Mouse (Mus musculus) CH12.LX (cell line): Measurements from ENCODE around the gene Pkn2. TPM values are rescaled to one million over a fixed set of nuclear protein-coding genes. Genes with fewer than 3 reads are reported as not detected.

Source experiments
- DNase-seq: peaks from one replicate; pipeline ENCODE4 v3.0.0-alpha.2; 2013; ENCODE audit errors: extremely low read depth
- H3K27ac ChIP-seq: 2 replicates; pipeline ENCODE4 v1.5.1; 2012; ENCODE audit warnings: low read depth, mild to moderate bottlenecking, control low read depth, moderate library complexity; ENCODE audit not compliant: insufficient read depth
- H3K27me3 ChIP-seq: replicated peaks from 2 replicates; pipeline ENCODE3; 2012; ENCODE audit warnings: inconsistent platforms
- H3K36me3 ChIP-seq, 2 experiments: replicated peaks in 1 of 2; 2 replicates each; pipeline versions ENCODE3 to v1.6.1; 2012; ENCODE audit warnings: inconsistent platforms in 1 of 2, low read length in 1 of 2, mild to moderate bottlenecking in 1 of 2, mixed read lengths in 1 of 2, moderate library complexity in 1 of 2; ENCODE audit not compliant: control insufficient read depth in 1 of 2, insufficient read depth in 1 of 2
- H3K4me1 ChIP-seq, 2 experiments: 2 replicates each; pipeline ENCODE4 v1.6.1; 2012; ENCODE audit warnings: inconsistent platforms in 1 of 2, moderate library complexity in 1 of 2; ENCODE audit not compliant: insufficient read depth in 2 of 2, control insufficient read depth in 1 of 2
- H3K4me2 ChIP-seq: 2 replicates; pipeline ENCODE4 v1.6.1; 2012; ENCODE audit warnings: low read depth, mild to moderate bottlenecking, control low read depth; ENCODE audit not compliant: poor library complexity, insufficient read depth, severe bottlenecking
- H3K4me3 ChIP-seq, 3 experiments: fragments of 150-350 bp in 1 of 3; sonication (generic) in 1 of 3; replicated peaks in 1 of 3; 2 replicates each; pipeline versions ENCODE3 to v1.5.1; 2011 to 2012; ENCODE audit warnings: low read depth in 2 of 3, low read length in 2 of 3, mild to moderate bottlenecking in 2 of 3, moderate library complexity in 2 of 3, control low read depth in 1 of 3, improper control_type of control experiment in 1 of 3, inconsistent platforms in 1 of 3, mixed read lengths in 1 of 3; ENCODE audit not compliant: poor library complexity in 1 of 3
- H3K79me2 ChIP-seq: replicated peaks from 2 replicates; pipeline ENCODE4 v1.6.1; 2012; ENCODE audit warnings: mild to moderate bottlenecking, moderate library complexity; ENCODE audit not compliant: control insufficient read depth, poor library complexity, insufficient read depth, severe bottlenecking; ENCODE audit errors: extremely low read depth
- H3K9ac ChIP-seq: 2 replicates; pipeline ENCODE4 v1.6.1; 2012; ENCODE audit warnings: low read depth, mild to moderate bottlenecking, control low read depth, moderate library complexity; ENCODE audit not compliant: insufficient read depth
- H3K9me3 ChIP-seq: replicated peaks from 2 replicates; pipeline ENCODE3; 2012; ENCODE audit warnings: low read length, inconsistent platforms, mixed read lengths
- CHD2 ChIP-seq: IDR thresholded peaks from 2 replicates; pipeline ENCODE4 v1.6.1; 2011; ENCODE audit warnings: low read length, improper control_type of control experiment
- CTCF ChIP-seq, 2 experiments: IDR thresholded peaks in 1 of 2; conservative IDR thresholded peaks in 1 of 2; 2 replicates each; pipeline ENCODE4 v1.5.1; 2011 to 2012; ENCODE audit warnings: low read depth in 2 of 2, low read length in 2 of 2, improper control_type of control experiment in 1 of 2, inconsistent platforms in 1 of 2, mild to moderate bottlenecking in 1 of 2, moderate library complexity in 1 of 2
- ELF1 ChIP-seq: IDR thresholded peaks from 2 replicates; pipeline ENCODE4 v1.6.1; 2014; ENCODE audit warnings: low read depth, mild to moderate bottlenecking, inconsistent platforms, low read length, improper control_type of control experiment
- ETS1 ChIP-seq: conservative IDR thresholded peaks from 2 replicates; pipeline ENCODE4 v1.6.1; 2012; ENCODE audit warnings: low read depth, mild to moderate bottlenecking, inconsistent platforms, low read length, improper control_type of control experiment, moderate library complexity
- GABPA ChIP-seq: IDR thresholded peaks from 2 replicates; pipeline ENCODE4 v1.6.1; 2012; ENCODE audit warnings: low read depth, low read length, improper control_type of control experiment, inconsistent platforms; ENCODE audit not compliant: insufficient replicate concordance
- HCFC1 ChIP-seq: IDR thresholded peaks from 2 replicates; pipeline ENCODE4 v1.6.1; 2012; ENCODE audit warnings: low read depth, mild to moderate bottlenecking, inconsistent platforms, low read length, improper control_type of control experiment
- IRF4 ChIP-seq: IDR thresholded peaks from 2 replicates; pipeline ENCODE4 v1.6.1; 2014; ENCODE audit warnings: low read depth, mild to moderate bottlenecking, inconsistent platforms, low read length, improper control_type of control experiment
- JUND ChIP-seq: conservative IDR thresholded peaks from 2 replicates; pipeline ENCODE4 v1.6.1; 2011; ENCODE audit warnings: low read depth, low read length, improper control_type of control experiment
- KAT2A ChIP-seq: IDR thresholded peaks from 2 replicates; pipeline ENCODE4 v1.6.1; 2012; ENCODE audit warnings: low read length, improper control_type of control experiment, inconsistent platforms; ENCODE audit not compliant: insufficient replicate concordance
- MAFK ChIP-seq: IDR thresholded peaks from 2 replicates; pipeline ENCODE4 v1.6.1; 2011; ENCODE audit warnings: low read length, improper control_type of control experiment; ENCODE audit not compliant: insufficient replicate concordance
- MAZ ChIP-seq: IDR thresholded peaks from 2 replicates; pipeline ENCODE4 v1.6.1; 2012; ENCODE audit warnings: low read depth, mild to moderate bottlenecking, inconsistent platforms, low read length, improper control_type of control experiment, moderate library complexity
- MEF2A ChIP-seq: IDR thresholded peaks from 2 replicates; pipeline ENCODE4 v1.6.1; 2014; ENCODE audit warnings: low read depth, mild to moderate bottlenecking, inconsistent platforms, low read length, improper control_type of control experiment, borderline replicate concordance
- MYC ChIP-seq: IDR thresholded peaks from 2 replicates; pipeline ENCODE4 v1.6.1; 2011; ENCODE audit warnings: low read depth, mild to moderate bottlenecking, improper control_type of control experiment, low read length
- NELFE ChIP-seq: IDR thresholded peaks from 2 replicates; pipeline ENCODE4 v1.6.1; 2011; ENCODE audit warnings: low read depth, low read length, improper control_type of control experiment
- RAD21 ChIP-seq: IDR thresholded peaks from 2 replicates; pipeline ENCODE4 v1.6.1; 2011; ENCODE audit warnings: low read depth, mild to moderate bottlenecking, low read length, improper control_type of control experiment, moderate library complexity
- RCOR1 ChIP-seq: conservative IDR thresholded peaks from 2 replicates; pipeline ENCODE4 v1.6.1; 2012; ENCODE audit warnings: low read depth, mild to moderate bottlenecking, inconsistent platforms, low read length, improper control_type of control experiment
- SIN3A ChIP-seq: IDR thresholded peaks from 2 replicates; pipeline ENCODE4 v1.6.1; 2012; ENCODE audit warnings: low read length, improper control_type of control experiment, inconsistent platforms
- SMC3 ChIP-seq: IDR thresholded peaks from 2 replicates; pipeline ENCODE4 v1.6.1; 2011; ENCODE audit warnings: low read depth, low read length, improper control_type of control experiment
- TCF12 ChIP-seq: IDR thresholded peaks from 2 replicates; pipeline ENCODE4 v1.6.1; 2014; ENCODE audit warnings: low read depth, mild to moderate bottlenecking, inconsistent platforms, low read length, improper control_type of control experiment
- USF2 ChIP-seq: conservative IDR thresholded peaks from 2 replicates; pipeline ENCODE4 v1.6.1; 2011; ENCODE audit warnings: low read depth, low read length, improper control_type of control experiment
- dilution Hi-C: fragments of 300-500 bp; cut with MboI; formaldehyde crosslinking; loops from 2 replicates; pipeline ENCODE4 v1.14.3; 2020; ENCODE audit warnings: low sequenced_read_pairs; ENCODE audit not compliant: extremely low pct_unique_long_range_greater_than_20kb, extremely low pct_ligation_motif_present
- in situ Hi-C: fragments of 300-500 bp; cut with MboI; formaldehyde crosslinking; loops from 3 replicates; pipeline ENCODE4 v1.14.3; 2019; ENCODE audit warnings: low sequenced_read_pairs, low pct_ligation_motif_present, low pct_unique_long_range_greater_than_20kb, mixed read lengths
- polyA plus RNA-seq: library from polyadenylated mRNA; unstranded; fragments of >175 nt; gene quantifications from 2 replicates; pipeline ENCODE4 v1.2.1, GENCODE M21; 2012; ENCODE audit warnings: low read depth; ENCODE audit not compliant: insufficient read length
- total RNA-seq, 2 experiments: library from RNA; depleted of rRNA; stranded (reverse); fragments of 300-350 nt in 1 of 2; fragments of >200 nt in 1 of 2; gene quantifications; 2 replicates each; pipeline ENCODE4 v1.2.3; 2012 to 2014

Pkn2 gene
- total and polyA plus RNA-seq, 3 experiments = 39.5 to 54.3 (median 49.2) TPM

DNA sequence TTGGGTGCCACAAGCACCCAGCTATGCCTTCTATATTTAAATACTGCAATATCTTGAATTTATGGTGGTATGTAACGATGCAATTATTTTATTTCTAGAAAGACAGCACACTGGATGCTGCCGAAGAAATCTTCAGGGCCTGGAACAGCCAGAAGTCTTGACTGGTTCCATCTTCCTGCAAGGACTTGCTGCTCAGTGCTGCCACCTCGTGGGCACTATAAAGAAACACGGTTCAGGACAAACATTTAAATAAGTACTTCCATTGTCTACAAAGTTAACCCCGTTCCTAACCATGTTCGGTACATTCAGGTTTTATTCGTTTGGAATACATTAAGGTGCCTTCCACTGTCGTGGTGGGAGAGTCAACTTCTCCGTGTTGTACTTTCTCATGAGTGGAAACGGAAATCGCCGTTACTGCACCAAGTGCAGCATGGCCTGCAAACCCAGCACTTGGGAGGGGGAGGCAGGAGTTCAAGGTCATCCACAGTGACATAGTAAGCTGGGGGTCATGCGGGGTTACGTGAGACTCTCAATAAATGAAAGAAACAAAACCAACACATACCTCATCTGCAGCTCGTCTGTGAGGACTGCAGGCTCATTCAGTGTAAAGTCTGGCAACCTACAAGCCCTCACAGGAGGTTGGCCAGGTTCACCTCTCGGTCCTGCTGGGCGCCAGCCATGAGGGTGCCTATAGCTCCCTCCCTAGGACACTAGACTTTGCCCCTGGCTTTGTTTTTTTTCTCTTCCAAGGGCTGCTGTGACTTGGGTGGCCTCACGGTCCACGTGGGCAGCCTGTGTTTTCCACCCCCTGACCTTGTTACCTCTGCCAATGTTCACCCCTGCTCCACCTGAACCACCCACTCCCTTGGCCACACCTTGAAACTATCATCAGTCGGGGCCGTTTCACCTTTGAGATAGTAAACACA lies 137.6 kb downstream of the Pkn2 start:
- dilution Hi-C loops = no loop called here
- H3K4me2 ChIP-seq = no peak overlapping the region
- no peaks in the 10 kb centered on the region for H3K79me2 ChIP-seq
- H3K27me3 ChIP-seq = no peaks in the 10 kb centered on the region
- no peak overlapping the region for H3K4me3 ChIP-seq
- H3K4me1 ChIP-seq = 0 out of 4 replicates have a peak, but pooled peaks cover 0 to under 1% of the 10 kb centered on the region in 2 experiments
- TF ChIP-seq IRF4 = 0 out of 2 replicates have a peak, but pooled peaks have one; percentile 20
- TF ChIP-seq MAFK = no peak
- TF ChIP-seq GABPA = no peak
- TF ChIP-seq TCF12 = peak; percentile 41; the same call in 1 of the 2 replicates
- TF ChIP-seq ETS1 = no peak
- 0 out of 2 replicates have a peak, but pooled peaks have one; percentile 65 for TF ChIP-seq MYC
- no peak for TF ChIP-seq KAT2A
- peak; percentile 72 for TF ChIP-seq SMC3
- 0 out of 2 replicates have a peak, but pooled peaks have one; percentile 13 for TF ChIP-seq MAZ
- TF ChIP-seq CHD2 = no peak
- TF ChIP-seq MEF2A = 0 out of 2 replicates have a peak, but pooled peaks have one; percentile 24
- TF ChIP-seq JUND = no peak; the same call in 1 of the 2 replicates
- TF ChIP-seq RAD21 = peak; percentile 54
- TF ChIP-seq SIN3A = no peak
- peak; percentile 96 to 99 for TF ChIP-seq CTCF (conservative IDR thresholded peaks at IDR 0.05 in 1 of 2, IDR thresholded peaks at IDR 0.05 in 1 of 2; ENCODE audit: low read depth in 2 of 2, low read length in 2 of 2)
- TF ChIP-seq HCFC1 = no peak
- TF ChIP-seq NELFE = peak; percentile 44; the same call in 1 of the 2 replicates
- no peak for TF ChIP-seq RCOR1
- TF ChIP-seq USF2 = no peak
- TF ChIP-seq ELF1 = peak; percentile 48; the same call in 1 of the 2 replicates
- TF ChIP-seq, all 38 proteins: peak for 10
- Histone ChIP-seq H3K9me3 (no peaks in the 10 kb centered on the region), H3K9ac (no peak overlapping the region), H3K27ac (no peak overlapping the region), H3K36me3 (peaks cover 0 to 37% of the 10 kb centered on the region in 2 experiments)
- in situ Hi-C loops = no loop called here
- DNase-seq = peak; percentile 90

Other genes with a start within 250 kb of the Pkn2 start
- 43.3 and 56.2 TPM in 2 replicates for gene Kyat3, start 181.0 kb downstream of the Pkn2 start, total RNA-seq (2012; rRNA removed)
- gene Kyat3, start 181.0 kb downstream of the Pkn2 start, total RNA-seq (2014; rRNA removed) = 122 and 135 TPM in 2 replicates
- 86.1 and 95.0 TPM in 2 replicates for gene Kyat3, start 181.0 kb downstream of the Pkn2 start, polyA plus RNA-seq
- 120 and 144 TPM in 2 replicates for gene Gtf2b, start 117.0 kb downstream of the Pkn2 start, total RNA-seq (2012; rRNA removed)
- 297 and 321 TPM in 2 replicates for gene Gtf2b, start 117.0 kb downstream of the Pkn2 start, total RNA-seq (2014; rRNA removed)
- 138 and 151 TPM in 2 replicates for gene Gtf2b, start 117.0 kb downstream of the Pkn2 start, polyA plus RNA-seq